Mouse (Mus musculus): Measurements from ENCODE around the gene Rpap3. TPM values are rescaled to one million over a fixed set of nuclear protein-coding genes. Genes with fewer than 3 reads are reported as not detected.

The Rpap3 gene
- total RNA-seq, 2 experiments from 2014 or later: 21.2 to 22.8 TPM

GRCm38 (mm10) chr15:97731111-97731510, 25.5 kb upstream of the Rpap3 start, which contains the start of gene Endou:
TSS of gene Endou (minus strand) at chr15:97731339.
- DNase-seq (ENCODE audit: low spot score in 2 of 2): no peak

- DNase-seq (ENCODE audit: low spot score in 2 of 2): no peak
Observed at GRCm38 (mm10) chr15:97730365-97730764, 24.7 kb upstream of the Rpap3 start.

- peak in 1 of 2 experiments; percentile 63 for DNase-seq (ENCODE audit: low spot score in 2 of 2)
Observed at GRCm38 (mm10) chr15:97728804-97729203, 23.2 kb upstream of the Rpap3 start.

- no peak for DNase-seq (ENCODE audit: low spot score in 2 of 2)
Observed at GRCm38 (mm10) chr15:97728394-97728793, 22.8 kb upstream of the Rpap3 start.

- DNase-seq (ENCODE audit: low spot score in 2 of 2): no peak
Observed at GRCm38 (mm10) chr15:97727520-97727919, 21.9 kb upstream of the Rpap3 start.

GRCm38 (mm10) chr15:97727048-97727447, 21.4 kb upstream of the Rpap3 start:
- DNase-seq (ENCODE audit: low spot score in 2 of 2): no peak

GRCm38 (mm10) chr15:97726310-97726709, 20.7 kb upstream of the Rpap3 start:
- DNase-seq (ENCODE audit: low spot score in 2 of 2): no peak

GRCm38 (mm10) chr15:97725198-97725785, 19.7 kb upstream of the Rpap3 start:
- DNase-seq (ENCODE audit: low spot score in 2 of 2): no peak

GRCm38 (mm10) chr15:97724346-97725197, 18.9 kb upstream of the Rpap3 start:
- no peak for DNase-seq (ENCODE audit: low spot score in 2 of 2)

- DNase-seq (ENCODE audit: low spot score in 2 of 2): peak in 1 of 2 experiments; percentile 43
Observed at GRCm38 (mm10) chr15:97723536-97724345, 18.1 kb upstream of the Rpap3 start.

GRCm38 (mm10) chr15:97721008-97721701, 15.5 kb upstream of the Rpap3 start:
- no peak for DNase-seq (ENCODE audit: low spot score in 2 of 2)

- no peak for DNase-seq (ENCODE audit: low spot score in 2 of 2)
Observed at GRCm38 (mm10) chr15:97720026-97720675, 14.5 kb upstream of the Rpap3 start.

- no peak for DNase-seq (ENCODE audit: low spot score in 2 of 2)
Observed at GRCm38 (mm10) chr15:97719494-97719893, 13.9 kb upstream of the Rpap3 start.

- DNase-seq (ENCODE audit: low spot score in 2 of 2): no peak
Observed at GRCm38 (mm10) chr15:97718535-97719155, 13.0 kb upstream of the Rpap3 start.

- peak in 1 of 2 experiments; percentile 66 for DNase-seq (ENCODE audit: low spot score in 2 of 2)
Observed at GRCm38 (mm10) chr15:97717861-97718534, 12.4 kb upstream of the Rpap3 start.

GRCm38 (mm10) chr15:97716782-97717181, 11.2 kb upstream of the Rpap3 start:
- DNase-seq (ENCODE audit: low spot score in 2 of 2): no peak

GRCm38 (mm10) chr15:97715734-97716133, 10.1 kb upstream of the Rpap3 start:
- no peak for DNase-seq (ENCODE audit: low spot score in 2 of 2)

- no peak for DNase-seq (ENCODE audit: low spot score in 2 of 2)
Observed at GRCm38 (mm10) chr15:97715083-97715482, 9.5 kb upstream of the Rpap3 start.

- DNase-seq (ENCODE audit: low spot score in 2 of 2): no peak
Observed at GRCm38 (mm10) chr15:97712546-97712945, 6.9 kb upstream of the Rpap3 start.

Measured in layer of hippocampus, adult 18-20 months (tissue).